Mouse (Mus musculus) CH12.LX (cell line): ENCODE measurements at regions not wholly inside any gene's neighbourhood (a gene's known extent, or its start where the extent isn't known, plus 50 kb on each side); places are given as distances from the start of the nearest gene placed in this dataset.

ENCODE experiments used
- CHD1 ChIP-seq: IDR thresholded peaks from 2 replicates; pipeline ENCODE4 v1.6.1; 2012; ENCODE audit warnings: low read depth, low read length, improper control_type of control experiment, inconsistent platforms
- CHD2 ChIP-seq: IDR thresholded peaks from 2 replicates; pipeline ENCODE4 v1.6.1; 2011; ENCODE audit warnings: low read length, improper control_type of control experiment
- CTCF ChIP-seq, 2 experiments: IDR thresholded peaks in 1 of 2; conservative IDR thresholded peaks in 1 of 2; 2 replicates each; pipeline ENCODE4 v1.5.1; 2011 to 2012; ENCODE audit warnings: low read depth in 2 of 2, low read length in 2 of 2, improper control_type of control experiment in 1 of 2, inconsistent platforms in 1 of 2, mild to moderate bottlenecking in 1 of 2, moderate library complexity in 1 of 2
- HCFC1 ChIP-seq: IDR thresholded peaks from 2 replicates; pipeline ENCODE4 v1.6.1; 2012; ENCODE audit warnings: low read depth, mild to moderate bottlenecking, inconsistent platforms, low read length, improper control_type of control experiment
- KAT2A ChIP-seq: IDR thresholded peaks from 2 replicates; pipeline ENCODE4 v1.6.1; 2012; ENCODE audit warnings: low read length, improper control_type of control experiment, inconsistent platforms; ENCODE audit not compliant: insufficient replicate concordance
- MAZ ChIP-seq: IDR thresholded peaks from 2 replicates; pipeline ENCODE4 v1.6.1; 2012; ENCODE audit warnings: low read depth, mild to moderate bottlenecking, inconsistent platforms, low read length, improper control_type of control experiment, moderate library complexity
- NRF1 ChIP-seq: IDR thresholded peaks from 2 replicates; pipeline ENCODE4 v1.6.1; 2014; ENCODE audit warnings: low read depth, mild to moderate bottlenecking, inconsistent platforms, low read length, improper control_type of control experiment, moderate library complexity
- POLR2AphosphoS2 ChIP-seq: IDR thresholded peaks from 2 replicates; pipeline ENCODE4 v1.6.1; 2011; ENCODE audit warnings: low read depth, low read length, improper control_type of control experiment
- SIN3A ChIP-seq: IDR thresholded peaks from 2 replicates; pipeline ENCODE4 v1.6.1; 2012; ENCODE audit warnings: low read length, improper control_type of control experiment, inconsistent platforms
- SMC3 ChIP-seq: IDR thresholded peaks from 2 replicates; pipeline ENCODE4 v1.6.1; 2011; ENCODE audit warnings: low read depth, low read length, improper control_type of control experiment
- TBP ChIP-seq: conservative IDR thresholded peaks from 2 replicates; pipeline ENCODE4 v1.6.1; 2011; ENCODE audit warnings: low read depth, low read length, improper control_type of control experiment
- ZC3H11A ChIP-seq: IDR thresholded peaks from 2 replicates; pipeline ENCODE4 v1.6.1; 2012; ENCODE audit warnings: low read depth, mild to moderate bottlenecking, inconsistent platforms, low read length, improper control_type of control experiment
- ZNF384 ChIP-seq: IDR thresholded peaks from 2 replicates; pipeline ENCODE4 v1.6.1; 2012; ENCODE audit warnings: low read depth, low read length, improper control_type of control experiment, inconsistent platforms

- TF ChIP-seq CTCF (conservative IDR thresholded peaks at IDR 0.05 in 1 of 2, IDR thresholded peaks at IDR 0.05 in 1 of 2; ENCODE audit: low read depth in 2 of 2, low read length in 2 of 2) (no peak), MAZ (no peak), ZC3H11A (no peak), HCFC1 (no peak), SIN3A (no peak), NRF1 (no peak), SMC3 (no peak), ZNF384 (no peak), TBP (no peak), CHD2 (no peak), KAT2A (no peak), POLR2AphosphoS2 (no peak), CHD1 (no peak)
These were observed 182.9 kb upstream of the Gm12728 start for GRCm38 (mm10) chr4:105606731-105607130.
